Mouse (Mus musculus) hindbrain, embryonic 11.5 days (tissue): ENCODE measurements at regions not wholly inside any gene's neighbourhood (a gene's known extent, or its start where the extent isn't known, plus 50 kb on each side); places are given as distances from the start of the nearest gene placed in this dataset.

ENCODE experiments used
- ATAC-seq: fragments of 200-750 bp; cut with Nextera tagmentation; 2 replicates; pipeline ENCODE4 v1.8.0; 2017; ENCODE audit warnings: mild to moderate bottlenecking, moderate TSS enrichment, moderate library complexity; ENCODE audit not compliant: low FRiP score
- DNase-seq: peaks from one replicate; pipeline ENCODE4 v3.0.0-alpha.2; 2015; ENCODE audit warnings: low spot score
- H3K27ac ChIP-seq: fragments of 300-500 bp; sonication (generic); 2 replicates; pipeline ENCODE4 v1.5.1; 2014; ENCODE audit warnings: mild to moderate bottlenecking, low read depth, low read length
- H3K27me3 ChIP-seq: fragments of 300-500 bp; sonication (generic); 2 replicates; pipeline ENCODE4 v1.6.1; 2014; ENCODE audit warnings: mild to moderate bottlenecking, low read length, moderate library complexity, mixed read lengths; ENCODE audit not compliant: control insufficient read depth, insufficient read depth
- H3K36me3 ChIP-seq: fragments of 300-500 bp; sonication (generic); 2 replicates; pipeline ENCODE4 v1.6.1; 2014; ENCODE audit warnings: mild to moderate bottlenecking, low read length, moderate library complexity, mixed read lengths; ENCODE audit not compliant: control insufficient read depth, insufficient read depth
- H3K4me1 ChIP-seq: fragments of 300-500 bp; sonication (generic); replicated peaks from 2 replicates; pipeline ENCODE4 v1.6.1; 2014; ENCODE audit warnings: low read length, mixed read lengths; ENCODE audit not compliant: control insufficient read depth, insufficient read depth
- H3K4me2 ChIP-seq: fragments of 300-500 bp; sonication (generic); replicated peaks from 2 replicates; pipeline ENCODE4 v1.6.1; 2014; ENCODE audit warnings: mild to moderate bottlenecking, low read depth, low read length
- H3K4me3 ChIP-seq: fragments of 300-500 bp; sonication (generic); 2 replicates; pipeline ENCODE4 v1.5.1; 2014; ENCODE audit warnings: low read depth, low read length
- H3K9ac ChIP-seq: fragments of 300-500 bp; sonication (generic); 2 replicates; pipeline ENCODE4 v1.6.1; 2014; ENCODE audit warnings: low read depth, low read length
- H3K9me3 ChIP-seq: fragments of 300-500 bp; sonication (generic); 2 replicates; pipeline ENCODE4 v1.6.1; 2016; ENCODE audit warnings: low read length; ENCODE audit not compliant: control insufficient read depth
- WGBS: fragments of 180-500 bp; shearing (Covaris S2); extraction: QIAGEN DNeasy Blood & Tissue Kit; methylation state at CpG from one replicate; pipeline ENCODE4 v1.1.7; 2014; 5-methylcytosine and 5-hydroxymethylcytosine counted together

DNA sequence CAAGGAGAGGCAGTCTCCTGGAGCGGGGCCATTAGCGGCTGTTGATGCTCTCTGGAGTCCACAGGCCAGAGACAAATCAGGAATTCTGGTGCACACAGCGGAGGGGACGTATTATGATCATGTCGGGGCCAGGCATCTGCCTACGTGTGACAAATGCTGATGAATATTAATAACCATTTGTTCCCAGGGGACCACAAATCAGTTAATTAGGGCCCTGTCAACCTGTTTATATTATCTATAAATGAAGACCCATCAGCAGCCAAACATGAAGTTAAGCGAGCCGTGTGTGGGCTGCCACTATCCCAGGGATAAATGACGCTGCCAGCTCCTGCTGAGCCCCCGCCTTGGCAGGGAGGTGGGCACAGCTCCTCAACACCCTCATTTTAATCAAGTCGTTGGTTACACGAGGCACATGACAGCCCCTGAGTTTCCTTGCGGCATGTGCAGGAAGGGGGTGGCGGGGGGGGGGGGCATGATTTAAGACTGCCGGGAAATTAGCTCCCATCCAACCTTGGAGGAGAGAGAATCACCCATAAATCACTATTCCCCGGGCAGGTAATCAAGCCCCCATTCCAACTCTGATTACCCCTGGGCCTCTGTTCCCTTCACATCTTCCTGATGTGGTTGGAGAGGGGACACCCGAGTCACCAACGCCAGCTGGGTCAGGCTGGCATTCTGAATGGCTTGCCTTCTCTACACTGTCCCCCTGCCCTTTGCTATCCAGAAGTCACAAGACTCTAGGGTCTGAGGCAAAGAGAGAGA, 191.1 kb upstream of the Sulf2 start:
- H3K27ac ChIP-seq: peak overlapping the region; percentile 40
- no peak overlapping the region for H3K9ac ChIP-seq
- WGBS: 36% methylated on average over 18 of the region's 18 CpGs
- no peaks in the 10 kb centered on the region for H3K9me3 ChIP-seq
- ATAC-seq (peak; percentile 72), DNase-seq (peak; percentile 55)
- no peaks in the 10 kb centered on the region for H3K4me1 ChIP-seq
- no peaks in the 10 kb centered on the region for H3K27me3 ChIP-seq
- H3K36me3 ChIP-seq: no peaks in the 10 kb centered on the region
- H3K4me2 ChIP-seq: 0 out of 2 replicates have a peak overlapping the region, but pooled peaks have one; percentile 3
- H3K4me3 ChIP-seq: no peak overlapping the region

GRCm38 (mm10) chr2:166343551-166344340, 188.3 kb upstream of the Sulf2 start:
- no peaks in the 10 kb centered on the region for H3K4me1 ChIP-seq
- H3K4me3 ChIP-seq: no peak overlapping the region
- DNase-seq (peak; percentile 23), ATAC-seq (no peak)
- no peak overlapping the region for H3K27ac ChIP-seq
- H3K4me2 ChIP-seq: no peak overlapping the region
- H3K9me3 ChIP-seq: no peaks in the 10 kb centered on the region
- 26% methylated on average over 10 of the region's 10 CpGs for WGBS
- H3K27me3 ChIP-seq: no peaks in the 10 kb centered on the region
- H3K36me3 ChIP-seq: no peaks in the 10 kb centered on the region
- no peak overlapping the region for H3K9ac ChIP-seq

GRCm38 (mm10) chr2:166342407-166342806, 186.9 kb upstream of the Sulf2 start:
- Histone ChIP-seq H3K27ac (no peak overlapping the region), H3K9ac (no peak overlapping the region), H3K4me3 (no peak overlapping the region), H3K9me3 (no peaks in the 10 kb centered on the region), H3K4me2 (no peak overlapping the region), H3K27me3 (no peaks in the 10 kb centered on the region), H3K4me1 (no peaks in the 10 kb centered on the region), H3K36me3 (no peaks in the 10 kb centered on the region)
- ATAC-seq (no peak), DNase-seq (no peak)
- 89% methylated on average over 9 of the region's 9 CpGs for WGBS

- DNase-seq: no peak
- H3K4me3 ChIP-seq: no peak overlapping the region
- H3K36me3 ChIP-seq: no peaks in the 10 kb centered on the region
- H3K9ac ChIP-seq: no peak overlapping the region
- no peaks in the 10 kb centered on the region for H3K4me1 ChIP-seq
- no peak overlapping the region for H3K27ac ChIP-seq
- no peak for ATAC-seq
- H3K27me3 ChIP-seq: no peaks in the 10 kb centered on the region
- no peaks in the 10 kb centered on the region for H3K9me3 ChIP-seq
- WGBS: 90% methylated on average over 9 of the region's 9 CpGs
- H3K4me2 ChIP-seq: no peak overlapping the region
These were observed 184.7 kb upstream of the Sulf2 start for GRCm38 (mm10) chr2:166340196-166340595.

DNA sequence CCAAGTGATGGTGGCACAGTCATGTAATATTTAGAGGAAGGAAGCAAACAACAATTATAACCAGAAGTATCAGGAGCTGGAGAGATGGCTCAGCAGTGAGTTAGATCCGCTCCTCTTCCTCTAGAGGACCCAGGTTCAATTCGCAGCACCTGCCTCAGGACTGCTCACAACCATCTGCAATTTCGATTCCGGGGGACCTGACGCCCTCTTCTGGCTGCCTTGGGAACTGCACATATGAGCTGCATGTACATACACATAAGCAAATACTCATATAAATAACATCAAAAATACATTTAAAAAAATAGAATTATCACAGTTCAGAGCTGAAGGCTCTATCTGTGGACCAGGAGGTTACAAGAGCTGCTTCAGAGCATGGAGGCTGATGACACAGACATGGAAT, 184.0 kb upstream of the Sulf2 start:
- WGBS: 87% methylated on average over 5 of the region's 5 CpGs
- Histone ChIP-seq H3K9ac (no peak overlapping the region), H3K4me2 (no peak overlapping the region), H3K27ac (no peak overlapping the region), H3K4me1 (no peaks in the 10 kb centered on the region), H3K36me3 (no peaks in the 10 kb centered on the region), H3K4me3 (no peak overlapping the region), H3K27me3 (no peaks in the 10 kb centered on the region), H3K9me3 (no peaks in the 10 kb centered on the region)
- no peak for ATAC-seq
- no peak for DNase-seq

- Histone ChIP-seq H3K27ac (no peak overlapping the region), H3K4me2 (no peak overlapping the region), H3K27me3 (no peaks in the 10 kb centered on the region), H3K4me3 (no peak overlapping the region), H3K9me3 (no peaks in the 10 kb centered on the region), H3K9ac (no peak overlapping the region), H3K4me1 (no peaks in the 10 kb centered on the region), H3K36me3 (no peaks in the 10 kb centered on the region)
- WGBS: 70% methylated on average over 11 of the region's 11 CpGs
- ATAC-seq (no peak), DNase-seq (peak; percentile 14)
These were observed 183.1 kb upstream of the Sulf2 start for GRCm38 (mm10) chr2:166338396-166339085.

- no peaks in the 10 kb centered on the region for H3K4me1 ChIP-seq
- H3K27me3 ChIP-seq: no peaks in the 10 kb centered on the region
- no peaks in the 10 kb centered on the region for H3K36me3 ChIP-seq
- ATAC-seq (no peak), DNase-seq (peak; percentile 26)
- H3K4me3 ChIP-seq: no peak overlapping the region
- WGBS: 59% methylated on average over 7 of the region's 7 CpGs
- no peaks in the 10 kb centered on the region for H3K9me3 ChIP-seq
- no peak overlapping the region for H3K4me2 ChIP-seq
- 0 out of 2 replicates have a peak overlapping the region, but pooled peaks have one; percentile 11 for H3K9ac ChIP-seq
- H3K27ac ChIP-seq: peak overlapping the region; percentile 51; the same call in 1 of the 2 replicates
These were observed 182.2 kb upstream of the Sulf2 start for GRCm38 (mm10) chr2:166337666-166338065.

GRCm38 (mm10) chr2:166335702-166336101, 180.2 kb upstream of the Sulf2 start:
- Histone ChIP-seq H3K9ac (no peak overlapping the region), H3K36me3 (no peaks in the 10 kb centered on the region), H3K27ac (no peak overlapping the region), H3K9me3 (no peaks in the 10 kb centered on the region), H3K4me2 (no peak overlapping the region), H3K4me1 (no peaks in the 10 kb centered on the region), H3K4me3 (no peak overlapping the region), H3K27me3 (no peaks in the 10 kb centered on the region)
- 82% methylated on average over 5 of the region's 5 CpGs for WGBS
- DNase-seq: no peak
- ATAC-seq: no peak
